Mouse (Mus musculus) neural tube, embryonic 13.5 days (tissue): ENCODE results near the gene Slc5a11. TPM values are rescaled to one million over a fixed set of nuclear protein-coding genes. Genes with fewer than 3 reads are reported as not detected.

Experiments
- ATAC-seq: fragments of 200-750 bp; cut with Nextera tagmentation; 2 replicates; pipeline ENCODE4 v1.8.0; 2017; ENCODE audit warnings: low read depth, mild to moderate bottlenecking, moderate TSS enrichment, moderate library complexity
- H3K27ac ChIP-seq: fragments of 300-500 bp; sonication (generic); replicated peaks from 2 replicates; pipeline ENCODE4 v1.5.1; 2015; ENCODE audit warnings: moderate library complexity, mild to moderate bottlenecking, inconsistent platforms
- H3K27me3 ChIP-seq: fragments of 300-500 bp; sonication (generic); 2 replicates; pipeline ENCODE4 v1.6.1; 2015; ENCODE audit warnings: mild to moderate bottlenecking, inconsistent platforms
- H3K36me3 ChIP-seq: fragments of 300-500 bp; sonication (generic); 2 replicates; pipeline ENCODE4 v1.6.1; 2015; ENCODE audit warnings: mild to moderate bottlenecking, inconsistent platforms
- H3K4me1 ChIP-seq: fragments of 300-500 bp; sonication (generic); replicated peaks from 2 replicates; pipeline ENCODE4 v1.6.1; 2015; ENCODE audit warnings: inconsistent platforms
- H3K4me2 ChIP-seq: fragments of 300-500 bp; sonication (generic); 2 replicates; pipeline ENCODE4 v1.6.1; 2015; ENCODE audit warnings: inconsistent platforms, mild to moderate bottlenecking, moderate library complexity
- H3K4me3 ChIP-seq: fragments of 300-500 bp; sonication (generic); 2 replicates; pipeline ENCODE4 v1.5.1; 2015; ENCODE audit warnings: mild to moderate bottlenecking, inconsistent platforms
- H3K9ac ChIP-seq: fragments of 300-500 bp; sonication (generic); 2 replicates; pipeline ENCODE4 v1.6.1; 2015; ENCODE audit warnings: moderate library complexity, mild to moderate bottlenecking, inconsistent platforms
- H3K9me3 ChIP-seq: fragments of 300-500 bp; sonication (generic); 2 replicates; pipeline ENCODE4 v1.6.1; 2016; ENCODE audit warnings: inconsistent platforms
- WGBS: fragments of 180-500 bp; shearing (Covaris S2); methylation state at CpG from one replicate; pipeline ENCODE4 v1.1.7; 2015; 5-methylcytosine and 5-hydroxymethylcytosine counted together
- polyA plus RNA-seq: library from polyadenylated mRNA; unstranded; fragments of >200 nt; fragmentation: Nextera tagmentation; extraction: Ambion mirVana; gene quantifications from 2 replicates; pipeline ENCODE4 v1.2.1, GENCODE M21; 2015

The Slc5a11 gene
- polyA plus RNA-seq, 1 experiment from 2014 or later = not detected

- H3K27me3 ChIP-seq = no peaks in the 10 kb centered on the region
- H3K27ac ChIP-seq = no peak overlapping the region
- ATAC-seq = no peak
- no peaks in the 10 kb centered on the region for H3K4me1 ChIP-seq
- no peaks in the 10 kb centered on the region for H3K9me3 ChIP-seq
- WGBS = 59% methylated on average over 2 of the region's 2 CpGs
- H3K9ac ChIP-seq = no peak overlapping the region
- H3K4me3 ChIP-seq = no peak overlapping the region
- no peaks in the 10 kb centered on the region for H3K36me3 ChIP-seq
- no peak overlapping the region for H3K4me2 ChIP-seq
These were observed 33.6 kb downstream of the Slc5a11 start for GRCm38 (mm10) chr7:123248166-123248565.

GRCm38 (mm10) chr7:123251343-123251742 is 36.8 kb downstream of the Slc5a11 start:
- H3K4me2 ChIP-seq = no peak overlapping the region
- no peaks in the 10 kb centered on the region for H3K9me3 ChIP-seq
- H3K4me1 ChIP-seq = no peaks in the 10 kb centered on the region
- H3K4me3 ChIP-seq = no peak overlapping the region
- H3K9ac ChIP-seq = no peak overlapping the region
- ATAC-seq = no peak
- H3K27me3 ChIP-seq = no peaks in the 10 kb centered on the region
- no peaks in the 10 kb centered on the region for H3K36me3 ChIP-seq
- WGBS = 54% methylated on average over 6 of the region's 6 CpGs
- H3K27ac ChIP-seq = no peak overlapping the region

- no peaks in the 10 kb centered on the region for H3K9me3 ChIP-seq
- H3K4me3 ChIP-seq = no peak overlapping the region
- H3K4me2 ChIP-seq = no peak overlapping the region
- no peak overlapping the region for H3K27ac ChIP-seq
- H3K36me3 ChIP-seq = no peaks in the 10 kb centered on the region
- ATAC-seq = no peak
- no peak overlapping the region for H3K9ac ChIP-seq
- no peaks in the 10 kb centered on the region for H3K27me3 ChIP-seq
- WGBS = 79% methylated on average over 7 of the region's 7 CpGs
- H3K4me1 ChIP-seq = no peaks in the 10 kb centered on the region
These were observed 38.8 kb downstream of the Slc5a11 start for GRCm38 (mm10) chr7:123253396-123253795.

- H3K27ac ChIP-seq = no peak overlapping the region
- no peak for ATAC-seq
- H3K9me3 ChIP-seq = no peaks in the 10 kb centered on the region
- no peaks in the 10 kb centered on the region for H3K27me3 ChIP-seq
- 90% methylated on average over 14 of the region's 14 CpGs for WGBS
- no peak overlapping the region for H3K4me2 ChIP-seq
- H3K4me3 ChIP-seq = no peak overlapping the region
- no peak overlapping the region for H3K9ac ChIP-seq
- no peaks in the 10 kb centered on the region for H3K36me3 ChIP-seq
- H3K4me1 ChIP-seq = no peaks in the 10 kb centered on the region
These were observed 39.8 kb downstream of the Slc5a11 start for GRCm38 (mm10) chr7:123254196-123254970.

- no peak overlapping the region for H3K4me3 ChIP-seq
- no peak overlapping the region for H3K27ac ChIP-seq
- no peaks in the 10 kb centered on the region for H3K9me3 ChIP-seq
- H3K27me3 ChIP-seq = no peaks in the 10 kb centered on the region
- H3K36me3 ChIP-seq = no peaks in the 10 kb centered on the region
- no peaks in the 10 kb centered on the region for H3K4me1 ChIP-seq
- 93% methylated on average over 8 of the region's 8 CpGs for WGBS
- H3K9ac ChIP-seq = no peak overlapping the region
- ATAC-seq = no peak
- no peak overlapping the region for H3K4me2 ChIP-seq
These were observed 43.5 kb downstream of the Slc5a11 start for GRCm38 (mm10) chr7:123258103-123258502.

- 63% methylated on average over 11 of the region's 11 CpGs for WGBS
These were observed 58.5 kb downstream of the Slc5a11 start for GRCm38 (mm10) chr7:123273056-123273455.

GRCm38 (mm10) chr7:123276568-123276967 is 62.0 kb downstream of the Slc5a11 start:
- ATAC-seq = no peak
- Histone ChIP-seq H3K4me3 (no peak overlapping the region), H3K9ac (no peak overlapping the region), H3K9me3 (no peaks in the 10 kb centered on the region), H3K36me3 (peaks cover 37% of the 10 kb centered on the region), H3K4me1 (0 out of 2 replicates have a peak, but pooled peaks cover 5% of the 10 kb centered on the region), H3K4me2 (no peak overlapping the region), H3K27me3 (no peaks in the 10 kb centered on the region), H3K27ac (no peak overlapping the region)
- 92% methylated on average over 4 of the region's 4 CpGs for WGBS

More at GRCm38 (mm10) chr7:123273056-123273455, 58.5 kb downstream of the Slc5a11 start:
- no peak for ATAC-seq
- Histone ChIP-seq H3K9ac (no peak overlapping the region), H3K4me2 (no peak overlapping the region), H3K9me3 (no peaks in the 10 kb centered on the region), H3K36me3 (peaks cover 13% of the 10 kb centered on the region), H3K27me3 (no peaks in the 10 kb centered on the region), H3K4me3 (no peak overlapping the region), H3K27ac (no peak overlapping the region), H3K4me1 (0 out of 2 replicates have a peak, but pooled peaks cover 5% of the 10 kb centered on the region)

GRCm38 (mm10) chr7:123279797-123280196 is 65.2 kb downstream of the Slc5a11 start:
- 91% methylated on average over 4 of the region's 4 CpGs for whole genome bisulfite sequencing

GRCm38 (mm10) chr7:123283826-123284225 is 69.2 kb downstream of the Slc5a11 start:
- ATAC-seq = no peak
- Histone ChIP-seq H3K27ac (no peak overlapping the region), H3K9ac (no peak overlapping the region), H3K4me1 (0 out of 2 replicates have a peak, but pooled peaks cover 7% of the 10 kb centered on the region), H3K9me3 (no peaks in the 10 kb centered on the region), H3K4me2 (no peak overlapping the region), H3K4me3 (no peak overlapping the region), H3K36me3 (peaks cover 43% of the 10 kb centered on the region), H3K27me3 (no peaks in the 10 kb centered on the region)
- 81% methylated on average over 4 of the region's 4 CpGs for WGBS

More at GRCm38 (mm10) chr7:123279797-123280196, 65.2 kb downstream of the Slc5a11 start:
- H3K27me3 ChIP-seq = no peaks in the 10 kb centered on the region
- H3K36me3 ChIP-seq = peaks cover 37% of the 10 kb centered on the region
- H3K4me1 ChIP-seq = 0 out of 2 replicates have a peak, but pooled peaks cover 3% of the 10 kb centered on the region
- H3K4me3 ChIP-seq = no peak overlapping the region
- no peak for ATAC-seq
- H3K4me2 ChIP-seq = no peak overlapping the region
- no peak overlapping the region for H3K27ac ChIP-seq
- H3K9me3 ChIP-seq = no peaks in the 10 kb centered on the region
- no peak overlapping the region for H3K9ac ChIP-seq

GRCm38 (mm10) chr7:123285896-123286295 is 71.3 kb downstream of the Slc5a11 start:
- H3K9ac ChIP-seq = no peak overlapping the region
- H3K9me3 ChIP-seq = no peaks in the 10 kb centered on the region
- 0 out of 2 replicates have a peak, but pooled peaks cover 7% of the 10 kb centered on the region for H3K4me1 ChIP-seq
- no peak overlapping the region for H3K4me3 ChIP-seq
- ATAC-seq = no peak
- no peaks in the 10 kb centered on the region for H3K27me3 ChIP-seq
- H3K36me3 ChIP-seq = peaks cover 45% of the 10 kb centered on the region
- WGBS = 95% methylated on average over 5 of the region's 5 CpGs
- H3K27ac ChIP-seq = no peak overlapping the region
- no peak overlapping the region for H3K4me2 ChIP-seq

GRCm38 (mm10) chr7:123287903-123288302 is 73.3 kb downstream of the Slc5a11 start:
- Histone ChIP-seq H3K4me1 (0 out of 2 replicates have a peak, but pooled peaks cover 7% of the 10 kb centered on the region), H3K4me2 (no peak overlapping the region), H3K9ac (no peak overlapping the region), H3K4me3 (no peak overlapping the region), H3K27me3 (no peaks in the 10 kb centered on the region), H3K36me3 (peaks cover 65% of the 10 kb centered on the region), H3K9me3 (no peaks in the 10 kb centered on the region), H3K27ac (no peak overlapping the region)
- WGBS = 87% methylated on average over 3 of the region's 3 CpGs
- ATAC-seq = no peak

- H3K27me3 ChIP-seq = no peaks in the 10 kb centered on the region
- peaks cover 77% of the 10 kb centered on the region for H3K36me3 ChIP-seq
- 0 out of 2 replicates have a peak, but pooled peaks cover 7% of the 10 kb centered on the region for H3K4me1 ChIP-seq
- no peak overlapping the region for H3K4me3 ChIP-seq
- WGBS = 73% methylated on average over 4 of the region's 4 CpGs
- no peaks in the 10 kb centered on the region for H3K9me3 ChIP-seq
- no peak overlapping the region for H3K27ac ChIP-seq
- no peak for ATAC-seq
- no peak overlapping the region for H3K4me2 ChIP-seq
- H3K9ac ChIP-seq = no peak overlapping the region
These were observed 74.6 kb downstream of the Slc5a11 start for GRCm38 (mm10) chr7:123289176-123289575.
